Mouse (Mus musculus) liver, embryonic 15.5 days (tissue): ENCODE data around the gene Gnptg. TPM values are rescaled to one million over a fixed set of nuclear protein-coding genes. Genes with fewer than 3 reads are reported as not detected.

Experiments used
- ATAC-seq: fragments of 200-750 bp; cut with Nextera tagmentation; 2 replicates; pipeline ENCODE4 v1.8.0; 2017; ENCODE audit warnings: moderate number of reproducible peaks, mild to moderate bottlenecking, moderate library complexity; ENCODE audit not compliant: insufficient read depth
- H3K27ac ChIP-seq: fragments of 300-500 bp; sonication (generic); replicated peaks from 2 replicates; pipeline ENCODE4 v1.5.1; 2015; ENCODE audit warnings: mild to moderate bottlenecking, inconsistent platforms
- H3K27me3 ChIP-seq: fragments of 300-500 bp; sonication (generic); 2 replicates; pipeline ENCODE4 v1.6.1; 2015; ENCODE audit warnings: mild to moderate bottlenecking, inconsistent platforms
- H3K36me3 ChIP-seq: fragments of 300-500 bp; sonication (generic); replicated peaks from 2 replicates; pipeline ENCODE4 v1.6.1; 2015; ENCODE audit warnings: moderate library complexity, mild to moderate bottlenecking, inconsistent platforms
- H3K4me1 ChIP-seq: fragments of 300-500 bp; sonication (generic); replicated peaks from 2 replicates; pipeline ENCODE4 v1.6.1; 2015; ENCODE audit warnings: inconsistent platforms
- H3K4me2 ChIP-seq: fragments of 300-500 bp; sonication (generic); 2 replicates; pipeline ENCODE4 v1.6.1; 2015; ENCODE audit warnings: moderate library complexity, mild to moderate bottlenecking, inconsistent platforms
- H3K4me3 ChIP-seq: fragments of 300-500 bp; sonication (generic); replicated peaks from 2 replicates; pipeline ENCODE4 v1.5.1; 2015; ENCODE audit warnings: mild to moderate bottlenecking, inconsistent platforms
- H3K9ac ChIP-seq: fragments of 300-500 bp; sonication (generic); 2 replicates; pipeline ENCODE4 v1.6.1; 2015; ENCODE audit warnings: moderate library complexity, mild to moderate bottlenecking, inconsistent platforms
- H3K9me3 ChIP-seq: fragments of 300-500 bp; sonication (generic); replicated peaks from 2 replicates; pipeline ENCODE4 v1.6.1; 2016; ENCODE audit warnings: inconsistent platforms
- WGBS: fragments of 180-500 bp; shearing (Covaris S2); methylation state at CpG from one replicate; pipeline ENCODE4 v1.1.7; 2015; ENCODE audit warnings: mixed read lengths; ENCODE audit not compliant: insufficient replicate concordance; 5-methylcytosine and 5-hydroxymethylcytosine counted together
- polyA plus RNA-seq: library from polyadenylated mRNA; unstranded; fragments of >200 nt; fragmentation: Nextera tagmentation; extraction: Ambion mirVana; gene quantifications from 2 replicates; pipeline ENCODE4 v1.2.1, GENCODE M21; 2015

Gnptg gene
- polyA plus RNA-seq, 1 experiment from 2014 or later = 19.5 TPM

- ATAC-seq = no peak
- Histone ChIP-seq H3K4me1 (peaks cover 47% of the 10 kb centered on the region), H3K9me3 (no peaks in the 10 kb centered on the region), H3K27ac (peak overlapping the region; percentile 97; the same call in 1 of the 2 replicates), H3K36me3 (peaks cover 58% of the 10 kb centered on the region), H3K4me2 (peak overlapping the region; percentile 85), H3K27me3 (no peaks in the 10 kb centered on the region), H3K9ac (0 out of 2 replicates have a peak overlapping the region, but pooled peaks have one; percentile 99), H3K4me3 (0 out of 2 replicates have a peak overlapping the region, but pooled peaks have one; percentile 98)
- WGBS = 74% methylated on average over 2 of the region's 2 CpGs
Observed at GRCm38 (mm10) chr17:25270795-25271335, 30.9 kb upstream of the Gnptg start.

GRCm38 (mm10) chr17:25264453-25264852, 24.5 kb upstream of the Gnptg start:
- Histone ChIP-seq H3K36me3 (peaks cover 84% of the 10 kb centered on the region), H3K4me2 (no peak overlapping the region), H3K9ac (no peak overlapping the region), H3K27me3 (no peaks in the 10 kb centered on the region), H3K4me1 (peaks cover 3% of the 10 kb centered on the region; the same call in 1 of the 2 replicates), H3K9me3 (no peaks in the 10 kb centered on the region), H3K27ac (no peak overlapping the region), H3K4me3 (no peak overlapping the region)
- 66% methylated on average over 3 of the region's 3 CpGs for WGBS
- ATAC-seq = no peak

- H3K9ac ChIP-seq = no peak overlapping the region
- no peak overlapping the region for H3K4me3 ChIP-seq
- no peak overlapping the region for H3K4me2 ChIP-seq
- no peak for ATAC-seq
- H3K27ac ChIP-seq = no peak overlapping the region
- H3K27me3 ChIP-seq = peaks cover 47% of the 10 kb centered on the region
- no peaks in the 10 kb centered on the region for H3K9me3 ChIP-seq
- peaks cover 28% of the 10 kb centered on the region for H3K36me3 ChIP-seq
- peaks cover 11% of the 10 kb centered on the region for H3K4me1 ChIP-seq
- 45% methylated on average over 6 of the region's 6 CpGs for WGBS
Observed at GRCm38 (mm10) chr17:25257804-25258261, 17.9 kb upstream of the Gnptg start.

GRCm38 (mm10) chr17:25256140-25256754, 16.3 kb upstream of the Gnptg start, which contains the start of gene Baiap3:
TSS of gene Baiap3 (minus strand) at chr17:25256364.
- Histone ChIP-seq H3K27me3 (peaks cover 63% of the 10 kb centered on the region), H3K9ac (no peak within 1 kb of the TSS), H3K4me2 (peak within 1 kb of the TSS; percentile 62), H3K9me3 (no peaks in the 10 kb centered on the region), H3K27ac (no peak within 1 kb of the TSS), H3K36me3 (peaks cover 21% of the 10 kb centered on the region), H3K4me1 (peaks cover 11% of the 10 kb centered on the region), H3K4me3 (peak within 1 kb of the TSS; percentile 31)
- no peak for ATAC-seq
- WGBS = 6% methylated on average over 30 of the region's 35 CpGs

GRCm38 (mm10) chr17:25255110-25255509, 15.2 kb upstream of the Gnptg start:
- Histone ChIP-seq H3K4me3 (no peak overlapping the region), H3K27me3 (peaks cover 68% of the 10 kb centered on the region), H3K9ac (no peak overlapping the region), H3K27ac (no peak overlapping the region), H3K4me1 (peaks cover 11% of the 10 kb centered on the region), H3K4me2 (no peak overlapping the region), H3K9me3 (no peaks in the 10 kb centered on the region), H3K36me3 (peaks cover 16% of the 10 kb centered on the region)
- 37% methylated on average over 2 of the region's 2 CpGs for WGBS
- no peak for ATAC-seq

- H3K4me1 ChIP-seq = peaks cover 11% of the 10 kb centered on the region
- no peak for ATAC-seq
- WGBS = 30% methylated on average over 10 of the region's 10 CpGs
Observed at GRCm38 (mm10) chr17:25253760-25254159, 13.8 kb upstream of the Gnptg start.

GRCm38 (mm10) chr17:25252643-25253042, 12.7 kb upstream of the Gnptg start:
- peaks cover 11% of the 10 kb centered on the region for H3K4me1 ChIP-seq
- H3K4me2 ChIP-seq = no peak overlapping the region
- no peaks in the 10 kb centered on the region for H3K9me3 ChIP-seq
- H3K9ac ChIP-seq = no peak overlapping the region
- ATAC-seq = no peak
- no peak overlapping the region for H3K27ac ChIP-seq
- peaks cover 74% of the 10 kb centered on the region for H3K27me3 ChIP-seq
- 42% methylated on average over 3 of the region's 3 CpGs for WGBS
- no peak overlapping the region for H3K4me3 ChIP-seq
- no peaks in the 10 kb centered on the region for H3K36me3 ChIP-seq

More at GRCm38 (mm10) chr17:25253760-25254159, 13.8 kb upstream of the Gnptg start:
- Histone ChIP-seq H3K4me2 (no peak overlapping the region), H3K9me3 (no peaks in the 10 kb centered on the region), H3K36me3 (peaks cover 3% of the 10 kb centered on the region; the same call in 1 of the 2 replicates), H3K9ac (no peak overlapping the region), H3K4me3 (no peak overlapping the region), H3K27ac (no peak overlapping the region), H3K27me3 (peaks cover 70% of the 10 kb centered on the region)

- 68% methylated on average over 8 of the region's 8 CpGs for WGBS
Observed at GRCm38 (mm10) chr17:25250181-25250835, 10.4 kb upstream of the Gnptg start.

GRCm38 (mm10) chr17:25248033-25248750, 8.3 kb upstream of the Gnptg start:
- no peak overlapping the region for H3K4me3 ChIP-seq
- H3K27ac ChIP-seq = no peak overlapping the region
- ATAC-seq = no peak
- no peak overlapping the region for H3K9ac ChIP-seq
- H3K27me3 ChIP-seq = peaks cover 33% of the 10 kb centered on the region
- H3K4me2 ChIP-seq = peak overlapping the region; percentile 13; the same call in 1 of the 2 replicates
- WGBS = 38% methylated on average over 18 of the region's 18 CpGs
- no peaks in the 10 kb centered on the region for H3K9me3 ChIP-seq
- no peaks in the 10 kb centered on the region for H3K4me1 ChIP-seq
- peaks cover 15% of the 10 kb centered on the region for H3K36me3 ChIP-seq

More at GRCm38 (mm10) chr17:25250181-25250835, 10.4 kb upstream of the Gnptg start:
- no peaks in the 10 kb centered on the region for H3K36me3 ChIP-seq
- H3K27ac ChIP-seq = no peak overlapping the region
- H3K4me2 ChIP-seq = no peak overlapping the region
- H3K4me3 ChIP-seq = no peak overlapping the region
- H3K9ac ChIP-seq = no peak overlapping the region
- H3K27me3 ChIP-seq = peaks cover 54% of the 10 kb centered on the region
- no peaks in the 10 kb centered on the region for H3K4me1 ChIP-seq
- ATAC-seq = no peak
- H3K9me3 ChIP-seq = no peaks in the 10 kb centered on the region

GRCm38 (mm10) chr17:25244239-25244638, 4.3 kb upstream of the Gnptg start:
- Histone ChIP-seq H3K27me3 (peaks cover 7% of the 10 kb centered on the region), H3K9ac (no peak overlapping the region), H3K4me3 (no peak overlapping the region), H3K27ac (no peak overlapping the region), H3K4me1 (peaks cover 21% of the 10 kb centered on the region), H3K36me3 (peaks cover 26% of the 10 kb centered on the region), H3K9me3 (no peaks in the 10 kb centered on the region), H3K4me2 (no peak overlapping the region)
- 84% methylated on average over 16 of the region's 16 CpGs for WGBS
- no peak for ATAC-seq
